Mouse (Mus musculus): ENCODE measurements around the gene Hcst. TPM values are rescaled to one million over a fixed set of nuclear protein-coding genes. Genes with fewer than 3 reads are reported as not detected.

Gene Hcst
- 44.4 and 46.6 TPM in 2 replicates for total RNA-seq (2017)

DNA sequence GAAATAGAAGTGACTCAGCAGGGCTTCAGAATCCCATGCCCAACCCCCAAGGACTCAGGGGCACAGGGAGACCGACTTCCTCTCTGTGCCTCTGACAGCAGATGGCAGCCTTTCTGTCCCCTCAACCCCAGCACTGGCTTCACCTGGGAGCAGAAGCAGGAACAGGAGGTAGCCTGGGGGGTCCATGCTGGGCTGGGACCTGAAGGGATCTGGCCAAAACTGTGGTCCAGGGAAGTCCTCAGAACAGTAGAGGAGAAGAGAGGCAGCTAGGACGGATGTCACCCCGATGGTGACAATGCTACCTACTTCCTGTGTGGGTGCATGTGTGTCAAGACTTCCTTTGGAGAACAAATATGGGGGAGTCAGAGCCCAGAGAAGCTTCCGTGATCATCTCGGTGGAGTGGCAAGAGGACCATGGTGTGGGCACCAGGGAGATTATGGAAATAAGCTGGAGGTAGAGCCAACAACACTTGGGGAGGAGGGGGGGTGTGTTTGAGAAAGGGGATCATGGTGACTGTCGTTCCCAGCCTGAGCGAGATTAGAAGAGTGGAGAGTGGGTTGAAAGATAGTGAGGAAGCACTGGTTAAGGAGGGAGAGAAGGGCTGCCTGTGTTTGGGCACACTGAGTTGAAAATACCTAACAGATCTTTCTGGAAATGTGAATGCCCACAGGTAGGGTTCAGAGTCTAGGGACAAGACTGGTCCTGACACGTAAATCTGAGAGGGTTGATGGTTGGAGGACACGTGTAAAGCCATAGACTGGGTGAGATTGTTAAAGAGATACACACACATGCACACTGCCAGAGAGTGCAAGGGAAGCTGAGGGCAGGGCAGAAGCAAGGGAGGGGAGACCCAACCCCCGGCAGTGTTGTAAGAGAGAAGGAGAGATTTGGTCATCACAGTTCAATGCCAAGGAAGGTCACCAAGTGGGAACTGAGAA lies at the start of gene Hcst:
Gene Hcst (minus strand): TSS at position 294 of the 939 bp plus-strand sequence.
- peak; percentile 45 for ATAC-seq (ENCODE audit: extremely low read depth, insufficient number of reproducible peaks, low FRiP score, poor library complexity, severe bottlenecking)

GRCm38 (mm10) chr7:30464816-30465300 lies 45.2 kb upstream of the Hcst start:
- ATAC-seq (ENCODE audit: extremely low read depth, insufficient number of reproducible peaks, low FRiP score, poor library complexity, severe bottlenecking) = no peak

DNA sequence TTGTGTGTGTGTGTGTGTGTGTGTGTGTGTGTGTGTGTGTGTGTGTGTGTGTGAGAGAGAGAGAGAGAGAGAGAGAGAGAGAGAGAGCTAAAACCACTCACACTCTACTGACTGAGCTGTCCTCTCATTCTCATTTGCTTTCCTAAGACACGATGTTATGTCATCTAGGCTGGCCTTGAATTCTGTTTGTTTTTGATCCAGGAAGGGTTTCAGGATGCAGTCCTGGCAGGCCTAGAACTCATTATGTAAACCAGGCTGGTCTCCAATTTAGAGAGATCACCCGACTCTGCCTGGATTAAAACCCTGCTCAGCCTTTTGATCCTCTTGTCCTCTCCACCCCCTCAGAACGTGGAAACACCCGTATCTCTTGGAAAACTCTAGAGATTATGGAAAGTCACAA lies 44.3 kb upstream of the Hcst start:
- ATAC-seq (ENCODE audit: extremely low read depth, insufficient number of reproducible peaks, low FRiP score, poor library complexity, severe bottlenecking) = no peak

DNA sequence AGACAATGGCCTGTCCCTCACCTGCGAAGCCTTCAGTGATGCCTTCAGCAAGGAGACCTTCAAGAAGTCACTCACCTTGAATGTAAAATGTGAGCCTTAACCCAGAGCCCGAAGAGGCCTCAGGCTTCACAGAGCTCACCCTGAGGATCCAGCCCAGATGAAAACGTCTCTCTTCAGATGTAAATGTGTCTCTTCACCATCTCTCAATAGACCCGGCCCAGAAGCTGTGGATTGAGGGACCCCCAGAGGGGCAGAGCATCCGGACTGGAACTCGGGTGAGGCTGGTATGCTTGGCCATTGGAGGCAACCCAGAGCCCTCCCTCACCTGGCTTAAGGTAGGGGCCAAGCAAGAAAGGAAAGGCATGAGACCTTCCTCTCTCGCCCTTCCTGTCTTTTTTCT lies 43.9 kb upstream of the Hcst start:
- no peak for ATAC-seq (ENCODE audit: extremely low read depth, insufficient number of reproducible peaks, low FRiP score, poor library complexity, severe bottlenecking)

- no peak for ATAC-seq (ENCODE audit: extremely low read depth, insufficient number of reproducible peaks, low FRiP score, poor library complexity, severe bottlenecking)
Observed at GRCm38 (mm10) chr7:30459484-30459883, 39.8 kb upstream of the Hcst start.

GRCm38 (mm10) chr7:30457629-30458330 lies 38.1 kb upstream of the Hcst start, which contains the start of the genes Kirrel2 and Nphs1:
Gene Kirrel2 (minus strand): TSS chr7:30457690.
Gene Nphs1 (plus strand): TSS chr7:30458315.
- no peak for ATAC-seq (ENCODE audit: extremely low read depth, insufficient number of reproducible peaks, low FRiP score, poor library complexity, severe bottlenecking)

DNA sequence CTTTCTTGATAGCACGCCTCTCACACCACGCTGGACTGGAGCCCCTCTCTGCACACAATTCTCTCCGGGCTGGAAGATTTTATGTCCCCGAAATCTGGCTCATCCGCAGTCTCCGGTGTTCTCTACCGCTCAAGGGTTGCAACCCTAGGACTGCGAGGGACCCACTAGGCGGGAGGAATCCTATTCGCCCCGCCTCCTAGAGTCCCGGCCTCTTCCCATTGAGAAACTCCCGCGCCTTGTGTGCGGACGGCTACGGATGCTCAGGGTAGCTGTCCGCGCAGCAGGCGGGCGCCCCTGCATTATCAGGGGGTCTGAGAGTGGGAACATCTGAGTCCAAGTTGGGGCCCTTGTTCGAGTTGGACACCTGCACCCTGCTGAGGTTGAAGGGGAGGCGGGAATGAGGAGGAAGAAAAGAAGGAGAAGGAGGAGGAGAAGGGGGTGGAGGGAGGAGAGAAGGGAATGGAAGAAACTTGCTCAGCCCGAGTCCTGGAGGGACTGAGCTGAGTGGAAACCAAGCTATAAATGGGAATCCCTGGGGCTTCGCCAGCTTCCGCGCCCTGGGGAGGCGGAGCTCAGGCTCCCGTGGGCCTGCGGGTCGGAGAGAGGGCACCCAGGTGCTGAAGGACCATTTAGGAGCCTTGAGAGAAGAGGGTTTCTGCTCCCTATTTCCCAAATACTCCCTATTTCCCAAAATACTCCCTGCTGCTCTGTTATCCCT lies 37.4 kb upstream of the Hcst start:
- ATAC-seq (ENCODE audit: extremely low read depth, insufficient number of reproducible peaks, low FRiP score, poor library complexity, severe bottlenecking) = no peak

GRCm38 (mm10) chr7:30456487-30456886 lies 36.8 kb upstream of the Hcst start:
- no peak for ATAC-seq (ENCODE audit: extremely low read depth, insufficient number of reproducible peaks, low FRiP score, poor library complexity, severe bottlenecking)

- no peak for ATAC-seq (ENCODE audit: extremely low read depth, insufficient number of reproducible peaks, low FRiP score, poor library complexity, severe bottlenecking)
Observed at GRCm38 (mm10) chr7:30454259-30454658, 34.6 kb upstream of the Hcst start.

DNA sequence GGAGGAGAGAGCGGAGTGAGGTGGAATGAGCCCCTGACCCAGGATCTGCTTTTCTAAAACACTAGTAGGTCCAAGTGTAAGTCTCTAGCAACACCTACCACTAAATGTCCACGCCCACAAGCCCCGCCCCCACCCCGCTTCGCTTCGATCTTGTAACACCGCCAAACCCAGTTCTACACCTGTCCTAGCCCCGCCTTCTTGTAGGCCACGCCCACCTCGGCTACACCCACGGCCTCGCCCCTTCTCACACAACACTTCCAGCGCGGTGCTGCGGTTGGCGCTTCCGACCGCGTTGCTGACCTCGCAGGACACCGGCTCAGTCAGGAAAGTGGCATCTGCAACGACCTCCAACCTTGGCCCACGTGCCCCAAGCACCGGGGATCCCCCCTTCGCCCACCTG lies 34.1 kb upstream of the Hcst start:
- no peak for ATAC-seq (ENCODE audit: extremely low read depth, insufficient number of reproducible peaks, low FRiP score, poor library complexity, severe bottlenecking)

- ATAC-seq (ENCODE audit: extremely low read depth, insufficient number of reproducible peaks, low FRiP score, poor library complexity, severe bottlenecking) = no peak
Observed at GRCm38 (mm10) chr7:30453327-30453726, 33.7 kb upstream of the Hcst start.

- no peak for ATAC-seq (ENCODE audit: extremely low read depth, insufficient number of reproducible peaks, low FRiP score, poor library complexity, severe bottlenecking)
Observed at GRCm38 (mm10) chr7:30450241-30450640, 30.6 kb upstream of the Hcst start.

- ATAC-seq (ENCODE audit: extremely low read depth, insufficient number of reproducible peaks, low FRiP score, poor library complexity, severe bottlenecking) = no peak
Observed at GRCm38 (mm10) chr7:30444971-30445751, 25.5 kb upstream of the Hcst start, which contains the start of gene Aplp1. Gene Aplp1 (minus strand): TSS chr7:30445535.

- ATAC-seq (ENCODE audit: extremely low read depth, insufficient number of reproducible peaks, low FRiP score, poor library complexity, severe bottlenecking) = no peak
Observed at GRCm38 (mm10) chr7:30444154-30444970, 24.7 kb upstream of the Hcst start.

- no peak for ATAC-seq (ENCODE audit: extremely low read depth, insufficient number of reproducible peaks, low FRiP score, poor library complexity, severe bottlenecking)
Observed at GRCm38 (mm10) chr7:30443696-30444095, 24.0 kb upstream of the Hcst start.

GRCm38 (mm10) chr7:30440697-30441096 lies 21.0 kb upstream of the Hcst start:
- peak; percentile 43; the same call in 1 of the 2 replicates for ATAC-seq (ENCODE audit: extremely low read depth, insufficient number of reproducible peaks, low FRiP score, poor library complexity, severe bottlenecking)

DNA sequence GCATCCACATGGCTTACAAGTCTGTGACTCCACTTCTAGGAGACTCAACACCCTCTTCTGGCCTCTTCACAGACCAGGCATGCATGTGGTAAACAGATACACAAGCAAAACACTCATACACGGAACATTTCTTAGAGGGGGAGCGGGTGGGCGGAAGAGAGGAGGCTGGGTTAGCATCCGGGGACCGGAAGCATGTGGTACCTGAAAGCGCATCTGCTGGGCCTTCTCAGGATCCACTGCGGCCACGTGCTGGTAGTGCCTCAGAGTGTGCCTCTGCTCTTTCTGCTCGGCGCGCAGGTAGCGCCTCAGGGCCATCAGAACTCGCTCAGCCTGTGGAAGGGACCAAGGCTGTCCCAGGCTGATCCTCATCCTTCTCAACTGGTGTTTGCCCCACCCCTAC lies 20.1 kb upstream of the Hcst start:
- no peak for ATAC-seq (ENCODE audit: extremely low read depth, insufficient number of reproducible peaks, low FRiP score, poor library complexity, severe bottlenecking)

- ATAC-seq (ENCODE audit: extremely low read depth, insufficient number of reproducible peaks, low FRiP score, poor library complexity, severe bottlenecking) = no peak
Observed at GRCm38 (mm10) chr7:30436879-30437278, 17.2 kb upstream of the Hcst start.

Data from neutrophil, adult 5-6 weeks (primary cell).